Mouse (Mus musculus): ENCODE measurements at regions not wholly inside any gene's neighbourhood (a gene's known extent, or its start where the extent isn't known, plus 50 kb on each side); places are given as distances from the start of the nearest gene placed in this dataset.

DNA sequence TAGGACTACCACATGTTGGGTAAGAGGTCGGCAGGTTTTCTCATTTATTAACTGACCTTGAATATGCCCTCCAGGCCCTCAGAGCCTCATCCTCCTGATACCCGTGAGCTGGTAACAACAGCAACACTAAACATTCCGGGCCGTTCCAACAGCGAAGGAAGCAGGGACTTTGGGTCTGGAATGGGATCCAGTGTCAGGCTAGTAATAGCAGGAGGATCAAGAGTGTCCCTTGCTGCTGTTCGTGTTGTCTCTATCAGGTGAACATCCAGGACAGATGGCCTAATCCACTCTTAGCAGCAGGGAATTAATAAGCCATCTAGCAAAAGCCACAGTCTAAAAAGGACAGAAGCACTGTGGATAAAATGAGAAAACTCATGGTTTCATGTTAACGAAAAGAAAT lies 106.7 kb downstream of the Cpeb2 start:
- no peak for DNase-seq (ENCODE audit: low spot score in 2 of 2)

DNA sequence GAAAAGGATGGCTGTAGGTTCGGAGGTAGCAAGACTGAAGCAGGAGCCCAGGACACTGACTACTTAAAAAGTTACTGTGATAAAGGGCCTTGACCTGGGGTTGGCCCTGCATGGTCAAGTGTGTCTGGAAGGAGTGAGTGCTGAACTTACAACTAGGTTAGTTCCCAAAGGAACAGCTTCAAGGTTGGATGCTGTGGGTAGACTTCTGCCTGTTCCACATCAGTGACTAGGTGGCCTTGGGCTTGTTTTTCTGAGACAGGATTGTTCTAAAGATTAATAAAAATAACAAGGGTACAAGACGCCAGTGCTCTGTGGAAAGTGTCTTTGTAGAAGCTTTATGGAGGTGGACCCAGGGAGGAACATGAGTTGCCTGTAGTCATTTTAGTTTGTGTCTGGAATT lies 108.5 kb downstream of the Cpeb2 start:
- DNase-seq (ENCODE audit: low spot score in 2 of 2) = no peak

- DNase-seq (ENCODE audit: low spot score in 2 of 2) = no peak
Measured at GRCm38 (mm10) chr5:43344441-43344840, 111.5 kb downstream of the Cpeb2 start.

DNA sequence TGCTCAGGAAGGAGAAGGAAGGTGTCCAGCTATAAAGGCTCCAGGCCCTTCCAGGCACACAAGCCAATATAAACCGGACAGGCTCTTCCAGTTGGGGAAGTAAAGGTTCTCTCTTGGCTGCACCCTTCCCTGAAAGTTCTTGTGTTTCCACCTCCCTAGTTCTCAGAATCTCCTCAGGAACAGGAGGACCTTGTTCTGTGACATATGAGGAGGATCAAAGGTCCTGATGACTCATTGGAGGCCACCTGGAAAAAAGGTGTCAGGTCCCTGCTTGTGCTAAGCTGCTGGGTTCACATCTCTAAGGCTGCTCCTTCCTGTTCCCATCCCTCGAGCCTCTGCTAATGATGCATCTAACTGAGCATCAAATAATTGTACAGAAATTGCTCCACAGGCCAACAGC lies 118.0 kb downstream of the Cpeb2 start:
- DNase-seq (ENCODE audit: low spot score in 2 of 2) = no peak

DNA sequence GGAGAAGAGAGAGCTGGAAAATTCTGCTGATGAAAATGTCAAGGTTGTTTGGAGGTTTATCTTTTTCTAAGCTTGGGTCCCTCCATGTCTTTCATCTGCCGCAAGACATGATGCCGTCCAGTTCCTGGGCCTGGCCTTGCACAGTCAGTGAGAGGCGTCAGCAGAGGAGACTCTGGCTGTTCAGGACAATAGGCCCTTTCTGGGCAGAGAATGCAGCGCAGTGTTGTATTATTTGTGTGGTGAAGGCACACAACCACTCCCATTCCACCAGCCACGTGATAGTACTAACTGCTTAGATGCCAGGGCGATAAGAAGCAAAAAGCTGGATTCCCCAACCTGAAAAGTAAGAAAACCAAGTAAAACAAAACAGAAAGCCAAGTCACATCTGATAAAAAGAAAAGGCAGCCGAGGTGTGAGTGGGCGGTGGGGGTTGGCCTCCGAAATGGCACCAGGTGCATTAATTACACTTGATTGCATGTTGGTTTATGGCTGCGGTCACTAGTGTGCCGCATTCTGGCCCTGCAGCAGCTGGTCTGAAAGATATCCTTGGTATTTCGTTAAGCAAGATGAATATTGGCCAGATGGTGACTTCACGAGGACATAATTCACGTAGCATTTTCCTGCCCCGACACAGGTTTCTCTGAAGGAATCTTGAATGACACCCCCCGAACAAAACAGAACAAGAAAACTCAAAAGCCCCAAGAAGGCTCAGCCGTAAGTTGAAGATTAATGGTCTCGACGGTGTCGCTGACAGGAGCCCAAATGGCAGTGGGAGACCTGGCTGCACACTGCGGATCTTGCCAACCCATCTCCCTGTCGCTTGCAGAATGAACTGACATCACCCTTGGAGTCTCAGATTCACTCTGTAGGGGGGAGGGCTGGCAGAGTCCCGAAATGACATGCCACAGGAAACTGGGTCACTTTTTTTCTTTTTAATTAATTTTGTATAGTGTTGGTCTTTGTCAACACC lies 120.3 kb downstream of the Cpeb2 start:
- DNase-seq (ENCODE audit: low spot score in 2 of 2) = no peak

DNA sequence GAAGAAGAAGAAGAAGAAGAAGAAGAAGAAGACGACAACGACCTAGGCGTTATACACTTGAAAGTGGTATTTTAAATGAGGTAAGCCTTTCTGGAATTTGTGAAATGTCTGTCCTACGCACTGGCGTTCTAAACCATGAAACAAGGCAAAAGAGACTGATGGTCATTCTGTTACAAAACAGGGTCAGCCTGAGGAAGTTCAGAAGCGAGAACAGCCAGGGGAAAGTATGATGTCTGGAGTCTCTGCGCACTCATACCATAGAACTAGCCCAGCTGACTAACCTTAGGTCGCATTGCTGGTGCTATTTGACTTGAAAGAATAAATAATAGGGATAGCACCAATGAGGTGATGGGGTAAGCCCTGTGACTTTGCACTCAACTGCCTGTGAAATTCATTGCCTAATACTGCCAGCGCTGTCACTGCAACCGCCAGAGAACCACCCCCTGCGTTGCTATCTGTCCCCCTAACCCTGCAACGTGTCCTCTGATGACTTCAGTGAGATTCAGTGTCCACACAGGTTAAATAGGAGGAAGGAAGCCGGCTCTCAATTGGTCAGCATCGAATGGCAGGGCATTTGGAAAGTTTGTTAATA lies 121.5 kb downstream of the Cpeb2 start:
- DNase-seq (ENCODE audit: low spot score in 2 of 2) = no peak

- peak; percentile 87 to 90 for DNase-seq (ENCODE audit: low spot score in 2 of 2)
Measured at GRCm38 (mm10) chr5:43355026-43355580, 122.1 kb downstream of the Cpeb2 start.

- DNase-seq (ENCODE audit: low spot score in 2 of 2) = no peak
Measured at GRCm38 (mm10) chr5:43355832-43356231, 122.9 kb downstream of the Cpeb2 start.

GRCm38 (mm10) chr5:43357100-43357680 lies 124.2 kb downstream of the Cpeb2 start:
- DNase-seq (ENCODE audit: low spot score in 2 of 2) = no peak

DNA sequence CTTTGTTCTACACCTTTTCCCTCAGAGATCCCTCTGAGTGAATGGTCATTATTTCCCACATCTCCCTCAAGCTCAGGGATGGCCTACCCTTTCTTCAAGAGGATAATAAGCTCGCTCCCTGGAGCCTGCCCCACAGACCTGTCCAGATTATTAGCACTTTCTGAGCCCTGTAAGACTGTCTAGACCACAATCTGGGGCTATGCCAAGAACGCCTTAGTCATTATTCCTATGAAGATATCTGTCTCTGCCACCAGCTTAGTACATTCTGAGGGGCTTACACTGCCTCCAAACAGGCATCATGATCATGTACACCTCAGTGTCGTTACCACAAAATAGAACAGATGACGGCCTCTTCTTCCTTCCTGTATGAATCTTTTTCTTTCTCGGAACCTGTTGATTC lies 124.9 kb downstream of the Cpeb2 start:
- DNase-seq (ENCODE audit: low spot score in 2 of 2) = no peak

- peak in 1 of 2 experiments; percentile 24 for DNase-seq (ENCODE audit: low spot score in 2 of 2)
Measured at GRCm38 (mm10) chr5:43358928-43359765, 126.2 kb downstream of the Cpeb2 start.

DNA sequence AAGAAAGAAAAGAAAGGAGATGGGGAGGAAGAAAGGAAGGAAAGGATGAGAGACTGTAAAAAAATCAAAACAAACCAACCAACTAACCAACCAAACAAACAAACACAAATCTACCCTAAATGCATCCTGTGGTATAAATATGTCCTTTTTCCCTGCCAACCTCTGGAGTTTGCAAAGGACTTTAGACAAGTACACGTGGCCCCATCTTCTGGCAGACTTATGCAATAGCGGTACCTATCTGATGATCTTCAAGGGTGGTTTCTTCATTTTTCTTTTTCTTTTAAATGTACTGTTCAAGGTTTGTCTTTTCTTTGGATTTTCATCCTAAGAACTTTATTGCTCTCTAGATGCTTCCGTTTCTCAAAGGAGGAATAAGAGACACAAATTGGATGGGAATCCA lies 127.3 kb downstream of the Cpeb2 start:
- DNase-seq (ENCODE audit: low spot score in 2 of 2) = peak in 1 of 2 experiments; percentile 39

DNA sequence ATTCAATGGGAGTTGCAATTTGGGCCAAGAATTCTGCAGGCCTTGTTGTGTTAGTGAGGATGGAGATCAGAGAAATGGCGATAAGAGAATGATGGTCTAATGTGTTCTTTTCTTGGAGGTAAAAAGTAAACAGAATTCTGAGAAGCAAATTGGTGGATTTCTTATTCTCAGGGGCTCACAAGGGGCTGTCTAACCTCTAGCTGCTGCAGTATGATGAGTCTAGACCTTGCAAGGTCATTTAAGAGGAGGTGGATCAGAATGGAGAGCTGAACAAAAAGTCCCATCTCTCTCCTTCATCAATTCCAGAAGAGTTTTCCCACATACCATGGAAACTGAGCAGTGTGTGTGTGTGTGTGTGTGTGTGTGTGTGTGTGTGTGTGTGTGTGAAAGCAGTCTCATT lies 128.1 kb downstream of the Cpeb2 start:
- DNase-seq (ENCODE audit: low spot score in 2 of 2) = no peak

- no peak for DNase-seq (ENCODE audit: low spot score in 2 of 2)
Measured at GRCm38 (mm10) chr5:43372385-43372784, 139.4 kb downstream of the Cpeb2 start.

GRCm38 (mm10) chr5:43384689-43385375 lies 130.5 kb upstream of the C1qtnf7 start:
- peak; percentile 19 to 31 for DNase-seq (ENCODE audit: low spot score in 2 of 2)

DNA sequence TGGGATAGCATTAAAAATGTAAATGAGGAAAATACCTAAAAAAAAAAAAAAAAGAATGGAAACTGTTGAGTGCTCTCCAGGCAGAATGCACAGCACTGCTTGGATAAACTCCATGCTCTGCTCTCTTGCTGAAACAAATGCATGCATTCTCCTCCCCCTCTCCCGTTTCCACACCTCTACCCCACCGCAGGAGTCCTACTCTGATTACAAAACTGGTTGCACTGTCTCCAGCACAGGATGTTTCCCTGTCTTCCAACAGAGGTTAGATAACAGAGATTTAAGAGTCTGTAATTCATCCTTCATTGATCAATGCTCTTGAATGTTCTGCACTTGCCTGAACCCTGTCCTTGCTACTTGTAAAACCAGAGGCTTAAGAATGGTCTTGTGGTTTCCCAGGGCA lies 124.3 kb upstream of the C1qtnf7 start:
- no peak for DNase-seq (ENCODE audit: low spot score in 2 of 2)

GRCm38 (mm10) chr5:43391412-43392029 lies 123.8 kb upstream of the C1qtnf7 start:
- peak; percentile 26 to 34 for DNase-seq (ENCODE audit: low spot score in 2 of 2)

GRCm38 (mm10) chr5:43392908-43393545 lies 122.3 kb upstream of the C1qtnf7 start:
- DNase-seq (ENCODE audit: low spot score in 2 of 2) = no peak

DNA sequence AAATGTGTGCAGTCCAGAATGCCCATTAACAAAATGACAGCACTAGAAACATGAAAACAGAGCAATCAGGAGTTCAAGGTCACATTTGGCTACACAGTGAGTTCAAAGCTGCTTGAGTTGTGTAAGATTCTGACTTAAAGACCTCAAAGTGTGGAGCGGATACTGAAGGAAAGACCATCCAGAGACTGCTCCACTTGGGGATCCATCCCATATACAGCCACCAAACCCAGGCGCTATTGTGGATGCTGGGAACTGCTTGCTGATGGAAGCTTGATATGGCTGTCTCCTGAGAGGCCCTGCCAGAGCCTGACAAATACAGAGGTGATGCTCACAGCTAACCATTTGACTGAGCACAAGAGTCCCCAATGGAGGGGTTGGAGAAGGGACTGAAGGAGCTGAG lies 98.1 kb upstream of the C1qtnf7 start:
- DNase-seq (ENCODE audit: low spot score in 2 of 2) = no peak

Measured in right cerebral cortex, adult 2 months (tissue).